Mouse (Mus musculus): ENCODE measurements around the gene Cerk. TPM values are rescaled to one million over a fixed set of nuclear protein-coding genes. Genes with fewer than 3 reads are reported as not detected.
"Not testable (repeated sequence)": the region's sequence is repeated elsewhere in the genome, so short reads cannot be mapped to it uniquely, and the experiment has no call there.

Gene Cerk
- polyA plus RNA-seq, 1 experiment from 2014 or later = 13.2 TPM

- H3K27ac ChIP-seq = no peak overlapping the region
- no peaks in the 10 kb centered on the region for H3K9me3 ChIP-seq (replicated peaks)
- H3K36me3 ChIP-seq = no peaks in the 10 kb centered on the region
- no peak overlapping the region for H3K4me3 ChIP-seq
- H3K4me2 ChIP-seq = no peak overlapping the region
- H3K9ac ChIP-seq = no peak overlapping the region
- peaks cover 25% of the 10 kb centered on the region for H3K4me1 ChIP-seq (replicated peaks)
- H3K27me3 ChIP-seq = no peaks in the 10 kb centered on the region
- no peak for ATAC-seq (replicated peaks; ENCODE audit: insufficient number of reproducible peaks, insufficient read depth, low FRiP score, low read depth)
- WGBS = 48% methylated on average over 1 of the region's 1 CpGs
Observed at GRCm38 (mm10) chr15:86191505-86191904, 5.6 kb upstream of the Cerk start.

GRCm38 (mm10) chr15:86190387-86190786 lies 4.4 kb upstream of the Cerk start:
- no peaks in the 10 kb centered on the region for H3K36me3 ChIP-seq
- H3K4me3 ChIP-seq = no peak overlapping the region
- H3K4me1 ChIP-seq (replicated peaks) = peaks cover 32% of the 10 kb centered on the region
- no peak overlapping the region for H3K27ac ChIP-seq
- H3K4me2 ChIP-seq = no peak overlapping the region
- 70% methylated on average over 3 of the region's 3 CpGs for WGBS
- H3K27me3 ChIP-seq = no peaks in the 10 kb centered on the region
- no peaks in the 10 kb centered on the region for H3K9me3 ChIP-seq (replicated peaks)
- no peak for ATAC-seq (replicated peaks; ENCODE audit: insufficient number of reproducible peaks, insufficient read depth, low FRiP score, low read depth)
- no peak overlapping the region for H3K9ac ChIP-seq

GRCm38 (mm10) chr15:86188746-86189470 lies 3.0 kb upstream of the Cerk start:
- Histone ChIP-seq H3K9me3 (replicated peaks) (no peaks in the 10 kb centered on the region), H3K36me3 (no peaks in the 10 kb centered on the region), H3K4me1 (replicated peaks) (peaks cover 41% of the 10 kb centered on the region), H3K27ac (peak overlapping the region; percentile 64), H3K9ac (peak overlapping the region; percentile 25; the same call in 1 of the 2 replicates), H3K27me3 (no peaks in the 10 kb centered on the region), H3K4me2 (peak overlapping the region; percentile 35), H3K4me3 (no peak overlapping the region)
- 33% methylated on average over 10 of the region's 10 CpGs for WGBS
- peak; percentile 19; the same call in 1 of the 2 replicates for ATAC-seq (replicated peaks; ENCODE audit: insufficient number of reproducible peaks, insufficient read depth, low FRiP score, low read depth)

- Histone ChIP-seq H3K4me2 (no peak overlapping the region), H3K9ac (no peak overlapping the region; the same call in 1 of the 2 replicates), H3K27ac (peak overlapping the region; percentile 64; the same call in 1 of the 2 replicates), H3K9me3 (replicated peaks) (no peaks in the 10 kb centered on the region), H3K4me1 (replicated peaks) (peaks cover 46% of the 10 kb centered on the region), H3K4me3 (no peak overlapping the region), H3K36me3 (no peaks in the 10 kb centered on the region), H3K27me3 (no peaks in the 10 kb centered on the region)
- 63% methylated on average over 5 of the region's 5 CpGs for WGBS
- no peak for ATAC-seq (replicated peaks; ENCODE audit: insufficient number of reproducible peaks, insufficient read depth, low FRiP score, low read depth)
Observed at GRCm38 (mm10) chr15:86188186-86188585, 2.2 kb upstream of the Cerk start.

- 59% methylated on average over 3 of the region's 3 CpGs for WGBS
- Histone ChIP-seq H3K4me1 (replicated peaks) (peaks cover 59% of the 10 kb centered on the region), H3K9me3 (replicated peaks) (no peaks in the 10 kb centered on the region), H3K36me3 (no peaks in the 10 kb centered on the region), H3K27me3 (no peaks in the 10 kb centered on the region), H3K4me3 (no peak overlapping the region), H3K9ac (no peak overlapping the region), H3K27ac (peak overlapping the region; percentile 97), H3K4me2 (peak overlapping the region; percentile 85)
- ATAC-seq (replicated peaks; ENCODE audit: insufficient number of reproducible peaks, insufficient read depth, low FRiP score, low read depth) = no peak
Observed at GRCm38 (mm10) chr15:86186686-86187085, 745 bp upstream of the Cerk start.

GRCm38 (mm10) chr15:86184851-86185688 lies 871 bp downstream of the Cerk start:
- peaks cover 63% of the 10 kb centered on the region for H3K4me1 ChIP-seq (replicated peaks)
- no peaks in the 10 kb centered on the region for H3K27me3 ChIP-seq
- peak overlapping the region; percentile 76 for H3K4me3 ChIP-seq
- H3K9ac ChIP-seq = peak overlapping the region; percentile 97
- H3K36me3 ChIP-seq = no peaks in the 10 kb centered on the region
- no peaks in the 10 kb centered on the region for H3K9me3 ChIP-seq (replicated peaks)
- WGBS = under 1% methylated on average over 66 of the region's 70 CpGs
- peak overlapping the region; percentile 97 for H3K27ac ChIP-seq
- peak overlapping the region; percentile 85 for H3K4me2 ChIP-seq
- peak; percentile 40 for ATAC-seq (replicated peaks; ENCODE audit: insufficient number of reproducible peaks, insufficient read depth, low FRiP score, low read depth)

GRCm38 (mm10) chr15:86184071-86184470 lies 1.9 kb downstream of the Cerk start:
- 52% methylated on average over 5 of the region's 5 CpGs for WGBS
- Histone ChIP-seq H3K27me3 (no peaks in the 10 kb centered on the region), H3K4me3 (peak overlapping the region; percentile 76), H3K4me2 (peak overlapping the region; percentile 85), H3K27ac (peak overlapping the region; percentile 97; the same call in 1 of the 2 replicates), H3K4me1 (replicated peaks) (peaks cover 59% of the 10 kb centered on the region), H3K9ac (0 out of 2 replicates have a peak overlapping the region, but pooled peaks have one; percentile 97), H3K36me3 (no peaks in the 10 kb centered on the region), H3K9me3 (replicated peaks) (no peaks in the 10 kb centered on the region)
- no peak for ATAC-seq (replicated peaks; ENCODE audit: insufficient number of reproducible peaks, insufficient read depth, low FRiP score, low read depth)

- Histone ChIP-seq H3K36me3 (no peaks in the 10 kb centered on the region), H3K9ac (no peak overlapping the region), H3K27ac (no peak overlapping the region), H3K27me3 (no peaks in the 10 kb centered on the region), H3K4me2 (no peak overlapping the region; the same call in 1 of the 2 replicates), H3K9me3 (replicated peaks) (no peaks in the 10 kb centered on the region), H3K4me1 (replicated peaks) (peaks cover 53% of the 10 kb centered on the region), H3K4me3 (no peak overlapping the region)
- ATAC-seq (replicated peaks; ENCODE audit: insufficient number of reproducible peaks, insufficient read depth, low FRiP score, low read depth) = no peak
- 91% methylated on average over 8 of the region's 8 CpGs for WGBS
Observed at GRCm38 (mm10) chr15:86183484-86183883, 2.5 kb downstream of the Cerk start.

GRCm38 (mm10) chr15:86182646-86183045 lies 3.3 kb downstream of the Cerk start:
- Histone ChIP-seq H3K4me1 (replicated peaks) (peaks cover 52% of the 10 kb centered on the region), H3K27me3 (no peaks in the 10 kb centered on the region), H3K9ac (no peak overlapping the region), H3K27ac (peak overlapping the region; percentile 64), H3K4me3 (0 out of 2 replicates have a peak overlapping the region, but pooled peaks have one; percentile 4), H3K4me2 (peak overlapping the region; percentile 40), H3K36me3 (no peaks in the 10 kb centered on the region), H3K9me3 (replicated peaks) (no peaks in the 10 kb centered on the region)
- WGBS = 33% methylated on average over 13 of the region's 13 CpGs
- ATAC-seq (replicated peaks; ENCODE audit: insufficient number of reproducible peaks, insufficient read depth, low FRiP score, low read depth) = no peak

GRCm38 (mm10) chr15:86181941-86182439 lies 4.0 kb downstream of the Cerk start:
- Histone ChIP-seq H3K27ac (peak overlapping the region; percentile 64), H3K36me3 (no peaks in the 10 kb centered on the region), H3K4me3 (0 out of 2 replicates have a peak overlapping the region, but pooled peaks have one; percentile 4), H3K9ac (no peak overlapping the region; the same call in 1 of the 2 replicates), H3K27me3 (no peaks in the 10 kb centered on the region), H3K4me1 (replicated peaks) (peaks cover 56% of the 10 kb centered on the region), H3K4me2 (peak overlapping the region; percentile 40), H3K9me3 (replicated peaks) (no peaks in the 10 kb centered on the region)
- WGBS = 19% methylated on average over 11 of the region's 11 CpGs
- 0 out of 2 replicates have a peak, but pooled peaks have one; percentile 7 for ATAC-seq (replicated peaks; ENCODE audit: insufficient number of reproducible peaks, insufficient read depth, low FRiP score, low read depth)

GRCm38 (mm10) chr15:86181321-86181720 lies 4.6 kb downstream of the Cerk start:
- not testable (repeated sequence) for H3K27me3 ChIP-seq; ATAC-seq (replicated peaks; ENCODE audit: insufficient number of reproducible peaks, insufficient read depth, low FRiP score, low read depth); H3K4me2 ChIP-seq; H3K36me3 ChIP-seq; H3K9ac ChIP-seq; H3K9me3 ChIP-seq (replicated peaks); H3K4me3 ChIP-seq
- H3K4me1 ChIP-seq (replicated peaks) = peaks cover 56% of the 10 kb centered on the region
- H3K27ac ChIP-seq = peak overlapping the region; percentile 64; the same call in 1 of the 2 replicates
- WGBS = 89% methylated on average over 3 of the region's 3 CpGs

Data from heart, embryonic 15.5 days (tissue).